Mouse (Mus musculus) G1E (cell line): Measurements from ENCODE around the gene Notch2. TPM values are rescaled to one million over a fixed set of nuclear protein-coding genes. Genes with fewer than 3 reads are reported as not detected.

Experiments
- ATAC-seq: 2 replicates; pipeline ENCODE4 v1.8.0; 2016; ENCODE audit warnings: mild to moderate bottlenecking; ENCODE audit not compliant: insufficient number of reproducible peaks, poor library complexity, low FRiP score, severe bottlenecking; ENCODE audit errors: extremely low read depth
- DNase-seq: peaks from one replicate; pipeline ENCODE4 v3.0.0; 2012; ENCODE audit warnings: low spot score
- H3K27me3 ChIP-seq: 2 replicates; pipeline ENCODE4 v1.6.1; 2012; ENCODE audit warnings: mild to moderate bottlenecking, low read length, inconsistent platforms; ENCODE audit not compliant: insufficient read depth
- H3K36me3 ChIP-seq: replicated peaks from 2 replicates; pipeline ENCODE3; 2012; ENCODE audit warnings: mild to moderate bottlenecking, inconsistent platforms
- H3K4me1 ChIP-seq: 2 replicates; pipeline ENCODE4 v1.6.1; 2012; ENCODE audit warnings: low read depth, low read length, inconsistent platforms, mixed read lengths; ENCODE audit not compliant: insufficient read depth
- H3K4me3 ChIP-seq: 2 replicates; pipeline ENCODE4 v1.5.1; 2012; ENCODE audit warnings: low read depth, mild to moderate bottlenecking, inconsistent platforms, low read length, moderate library complexity, mixed read lengths
- H3K9me3 ChIP-seq: replicated peaks from 2 replicates; pipeline ENCODE4 v1.6.1; 2012; ENCODE audit warnings: inconsistent platforms
- CTCF ChIP-seq: IDR thresholded peaks from 2 replicates; pipeline ENCODE4 v1.5.1; 2012; ENCODE audit warnings: low read depth, low read length, inconsistent platforms, mixed read lengths
- GATA1 ChIP-seq: IDR thresholded peaks from 2 replicates; pipeline ENCODE4 v1.6.1; 2012; ENCODE audit warnings: borderline replicate concordance, low read length, inconsistent platforms, mixed read lengths
- GATA2 ChIP-seq: IDR thresholded peaks from 2 replicates; pipeline ENCODE4 v1.6.1; 2012; ENCODE audit warnings: low read depth, low read length, inconsistent platforms, borderline replicate concordance
- POLR2AphosphoS5 ChIP-seq: IDR thresholded peaks from 2 replicates; pipeline ENCODE4 v1.6.1; 2012; ENCODE audit warnings: low read depth, low read length, inconsistent platforms; ENCODE audit not compliant: insufficient replicate concordance
- TAL1 ChIP-seq: conservative IDR thresholded peaks from 2 replicates; pipeline ENCODE4 v1.6.1; 2012; ENCODE audit warnings: low read depth, low read length, inconsistent platforms, mixed read lengths
- polyA plus RNA-seq: library from polyadenylated mRNA; stranded (reverse); fragments of >175 nt; gene quantifications from 2 replicates; pipeline ENCODE4 v1.2.3, GENCODE M21; 2012
- total RNA-seq, 2 experiments: library from RNA; stranded (forward) in 1 of 2; stranded (reverse) in 1 of 2; fragments of 200-1000 nt in 1 of 2; fragments of >200 nt in 1 of 2; fragmentation: Nextera tagmentation in 1 of 2; gene quantifications; 2 replicates each; pipeline ENCODE4 v1.2.3; 2014 to 2017

Notch2 gene
- total RNA-seq (2014; fragmentation: Nextera tagmentation) (not detected in 2 replicates), total RNA-seq (2017) (under 0.01 TPM in 1 of 2 replicates, not detected in the other), polyA plus RNA-seq (not detected in 2 replicates)

- no peak for TF ChIP-seq TAL1
- no peak for TF ChIP-seq POLR2AphosphoS5
- TF ChIP-seq GATA1 = no peak
- no peak for TF ChIP-seq GATA2
- TF ChIP-seq CTCF = no peak
- H3K27me3 ChIP-seq = no peaks in the 10 kb centered on the region
- H3K9me3 ChIP-seq = peaks cover 40% of the 10 kb centered on the region
- DNase-seq (no peak), ATAC-seq (no peak)
- no peaks in the 10 kb centered on the region for H3K4me1 ChIP-seq
- H3K36me3 ChIP-seq = no peaks in the 10 kb centered on the region
- H3K4me3 ChIP-seq = peak within 1 kb of the TSS; percentile 23; the same call in 1 of the 2 replicates
Measured at GRCm38 (mm10) chr3:98013401-98014281, at the start of gene Notch2. Notch2 (plus strand) TSS chr3:98013527.

GRCm38 (mm10) chr3:97964878-97965353 lies 48.4 kb upstream of the Notch2 start:
- DNase-seq = no peak
- TF ChIP-seq TAL1 = no peak
- TF ChIP-seq GATA1 = no peak

GRCm38 (mm10) chr3:97967627-97968026 lies 45.7 kb upstream of the Notch2 start:
- ATAC-seq = no peak
- H3K9me3 ChIP-seq = peaks cover 24% of the 10 kb centered on the region
- H3K4me3 ChIP-seq = no peak overlapping the region
- no peaks in the 10 kb centered on the region for H3K27me3 ChIP-seq
- DNase-seq = no peak
- H3K36me3 ChIP-seq = no peaks in the 10 kb centered on the region
- no peak for TF ChIP-seq GATA2
- TF ChIP-seq TAL1 = no peak
- TF ChIP-seq GATA1 = no peak
- TF ChIP-seq POLR2AphosphoS5 = no peak
- TF ChIP-seq CTCF = no peak
- no peaks in the 10 kb centered on the region for H3K4me1 ChIP-seq

More at GRCm38 (mm10) chr3:97964878-97965353, 48.4 kb upstream of the Notch2 start:
- no peaks in the 10 kb centered on the region for H3K27me3 ChIP-seq
- no peaks in the 10 kb centered on the region for H3K4me1 ChIP-seq
- H3K9me3 ChIP-seq = peaks cover 14% of the 10 kb centered on the region
- no peaks in the 10 kb centered on the region for H3K36me3 ChIP-seq
- H3K4me3 ChIP-seq = no peak overlapping the region
- ATAC-seq = no peak

GRCm38 (mm10) chr3:97968191-97968590 lies 45.1 kb upstream of the Notch2 start:
- TF ChIP-seq TAL1 = no peak
- no peak for TF ChIP-seq POLR2AphosphoS5
- TF ChIP-seq CTCF = no peak
- TF ChIP-seq GATA2 = no peak
- no peak for TF ChIP-seq GATA1
- H3K36me3 ChIP-seq = no peaks in the 10 kb centered on the region
- no peak for DNase-seq
- no peak overlapping the region for H3K4me3 ChIP-seq
- peaks cover 27% of the 10 kb centered on the region for H3K9me3 ChIP-seq
- no peak for ATAC-seq
- no peaks in the 10 kb centered on the region for H3K4me1 ChIP-seq
- no peaks in the 10 kb centered on the region for H3K27me3 ChIP-seq

DNA sequence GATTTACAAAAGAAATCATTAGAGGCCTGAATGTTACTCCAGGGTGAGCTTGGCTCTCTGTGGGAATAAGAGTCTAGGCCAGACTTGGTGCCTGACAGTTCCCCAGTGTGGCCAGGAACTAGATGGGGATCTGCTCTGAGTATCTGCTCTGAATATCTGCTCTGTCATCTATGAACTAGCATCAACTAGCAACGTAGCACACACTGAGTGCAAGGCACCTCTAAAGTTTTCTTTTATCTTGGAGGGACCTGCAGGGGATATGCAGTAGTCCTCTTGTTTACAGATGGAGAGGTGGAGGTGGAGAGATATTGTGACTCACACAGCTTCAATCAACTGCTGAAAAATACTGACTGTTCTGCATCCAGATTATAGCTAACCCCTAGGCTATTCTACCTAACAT lies 44.3 kb upstream of the Notch2 start:
- no peaks in the 10 kb centered on the region for H3K36me3 ChIP-seq
- H3K4me3 ChIP-seq = no peak overlapping the region
- no peak for DNase-seq
- H3K9me3 ChIP-seq = peaks cover 27% of the 10 kb centered on the region
- no peaks in the 10 kb centered on the region for H3K27me3 ChIP-seq
- ATAC-seq = no peak
- no peaks in the 10 kb centered on the region for H3K4me1 ChIP-seq
- TF ChIP-seq GATA2 = no peak
- no peak for TF ChIP-seq CTCF

DNA sequence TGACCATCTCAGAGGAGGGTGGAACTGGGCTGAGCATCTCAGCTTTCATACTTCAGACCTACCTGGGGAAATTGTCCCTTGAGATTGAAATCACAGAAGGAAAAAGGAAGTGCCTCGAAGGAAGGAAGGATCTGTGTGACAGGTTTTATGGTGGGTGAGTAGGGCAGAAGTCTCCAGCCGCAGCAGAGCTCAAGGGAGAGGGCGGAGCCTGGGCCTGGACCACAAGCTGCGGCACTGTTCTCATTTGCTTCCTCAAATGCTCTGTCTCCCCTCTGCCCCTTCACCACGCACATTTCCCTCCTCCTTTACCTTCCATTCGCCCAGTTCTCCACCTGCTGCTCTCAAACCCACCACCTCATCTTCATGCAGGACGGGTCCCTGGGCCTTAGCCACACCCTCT lies 42.2 kb upstream of the Notch2 start:
- no peak overlapping the region for H3K4me3 ChIP-seq
- no peaks in the 10 kb centered on the region for H3K4me1 ChIP-seq
- no peaks in the 10 kb centered on the region for H3K27me3 ChIP-seq
- H3K36me3 ChIP-seq = no peaks in the 10 kb centered on the region
- no peak for TF ChIP-seq GATA2
- no peak for TF ChIP-seq GATA1
- TF ChIP-seq CTCF = no peak
- TF ChIP-seq POLR2AphosphoS5 = no peak
- no peak for TF ChIP-seq TAL1
- peaks cover 26% of the 10 kb centered on the region for H3K9me3 ChIP-seq
- no peak for DNase-seq
- no peak for ATAC-seq
